Mouse (Mus musculus) kidney, embryonic 15.5 days (tissue): Measurements from ENCODE around the gene Gm136. TPM values are rescaled to one million over a fixed set of nuclear protein-coding genes. Genes with fewer than 3 reads are reported as not detected.

Source experiments
- ATAC-seq: fragments of 200-750 bp; cut with Nextera tagmentation; replicated peaks from 2 replicates; pipeline ENCODE4 v1.8.0; 2017; ENCODE audit warnings: moderate TSS enrichment; ENCODE audit not compliant: low FRiP score
- H3K27ac ChIP-seq: fragments of 300-500 bp; sonication (generic); 2 replicates; pipeline ENCODE4 v1.5.1; 2015; ENCODE audit warnings: mild to moderate bottlenecking, inconsistent platforms
- H3K27me3 ChIP-seq: fragments of 300-500 bp; sonication (generic); 2 replicates; pipeline ENCODE4 v1.6.1; 2015; ENCODE audit warnings: inconsistent platforms
- H3K36me3 ChIP-seq: fragments of 300-500 bp; sonication (generic); 2 replicates; pipeline ENCODE4 v1.6.1; 2015; ENCODE audit warnings: inconsistent platforms
- H3K4me1 ChIP-seq: fragments of 300-500 bp; sonication (generic); 2 replicates; pipeline ENCODE4 v1.6.1; 2015; ENCODE audit warnings: inconsistent platforms
- H3K4me2 ChIP-seq: fragments of 300-500 bp; sonication (generic); 2 replicates; pipeline ENCODE4 v1.6.1; 2015; ENCODE audit warnings: moderate library complexity, mild to moderate bottlenecking, inconsistent platforms
- H3K4me3 ChIP-seq: fragments of 300-500 bp; sonication (generic); replicated peaks from 2 replicates; pipeline ENCODE4 v1.5.1; 2015; ENCODE audit warnings: mild to moderate bottlenecking, inconsistent platforms
- H3K9ac ChIP-seq: fragments of 300-500 bp; sonication (generic); 2 replicates; pipeline ENCODE4 v1.6.1; 2015; ENCODE audit warnings: mild to moderate bottlenecking, inconsistent platforms
- H3K9me3 ChIP-seq: fragments of 300-500 bp; sonication (generic); replicated peaks from 2 replicates; pipeline ENCODE4 v1.6.1; 2016; ENCODE audit warnings: inconsistent platforms
- WGBS: fragments of 180-500 bp; shearing (Covaris S2); methylation state at CpG from one replicate; pipeline ENCODE4 v1.1.7; 2015; ENCODE audit warnings: mixed read lengths; 5-methylcytosine and 5-hydroxymethylcytosine counted together
- polyA plus RNA-seq: library from polyadenylated mRNA; unstranded; fragments of >200 nt; fragmentation: Nextera tagmentation; extraction: Ambion mirVana; gene quantifications from 2 replicates; pipeline ENCODE4 v1.2.1, GENCODE M21; 2015

The Gm136 gene
- polyA plus RNA-seq, 1 experiment from 2014 or later, result not detected

- no peaks in the 10 kb centered on the region for H3K27me3 ChIP-seq
- WGBS, result 69% methylated on average over 4 of the region's 4 CpGs
- H3K9ac ChIP-seq, result no peak overlapping the region
- no peak for ATAC-seq
- no peaks in the 10 kb centered on the region for H3K9me3 ChIP-seq
- 0 out of 2 replicates have a peak, but pooled peaks cover under 1% of the 10 kb centered on the region for H3K4me1 ChIP-seq
- H3K4me2 ChIP-seq, result no peak overlapping the region
- no peaks in the 10 kb centered on the region for H3K36me3 ChIP-seq
- no peak overlapping the region for H3K4me3 ChIP-seq
- no peak overlapping the region for H3K27ac ChIP-seq
These were observed 53.0 kb downstream of the Gm136 start for GRCm38 (mm10) chr4:34703029-34703428.

- WGBS, result 97% methylated on average over 11 of the region's 11 CpGs
- no peaks in the 10 kb centered on the region for H3K9me3 ChIP-seq
These were observed 53.8 kb downstream of the Gm136 start for GRCm38 (mm10) chr4:34702231-34702630.

GRCm38 (mm10) chr4:34701528-34701927 is 54.5 kb downstream of the Gm136 start:
- Histone ChIP-seq H3K4me1 (no peaks in the 10 kb centered on the region), H3K9ac (no peak overlapping the region), H3K27ac (no peak overlapping the region), H3K27me3 (no peaks in the 10 kb centered on the region), H3K4me3 (no peak overlapping the region), H3K4me2 (no peak overlapping the region), H3K9me3 (no peaks in the 10 kb centered on the region), H3K36me3 (no peaks in the 10 kb centered on the region)
- 67% methylated on average over 5 of the region's 5 CpGs for WGBS
- ATAC-seq, result no peak

More at GRCm38 (mm10) chr4:34702231-34702630, 53.8 kb downstream of the Gm136 start:
- Histone ChIP-seq H3K4me1 (no peaks in the 10 kb centered on the region), H3K4me3 (no peak overlapping the region), H3K9ac (no peak overlapping the region), H3K36me3 (no peaks in the 10 kb centered on the region), H3K27me3 (no peaks in the 10 kb centered on the region), H3K4me2 (no peak overlapping the region), H3K27ac (no peak overlapping the region)
- no peak for ATAC-seq

Other genes starting within 250 kb of the Gm136 start
- gene Akirin2, start 205.3 kb downstream of the Gm136 start, polyA plus RNA-seq, result 59.3 and 65.1 TPM in 2 replicates
- 91.0 and 92.3 TPM in 2 replicates for gene Orc3, start 141.3 kb downstream of the Gm136 start, polyA plus RNA-seq
- 71.5 and 76.0 TPM in 2 replicates for gene Rars2, start 141.3 kb downstream of the Gm136 start, polyA plus RNA-seq
- gene Slc35a1, start 68.8 kb downstream of the Gm136 start, polyA plus RNA-seq, result 68.9 and 70.2 TPM in 2 replicates
- gene Cfap206, start 26.1 kb downstream of the Gm136 start, polyA plus RNA-seq, result 0.91 and 1.3 TPM in 2 replicates
- 44.6 and 49.2 TPM in 2 replicates for gene Smim8, start 22.2 kb upstream of the Gm136 start, polyA plus RNA-seq
- gene Zfp292, start 126.7 kb upstream of the Gm136 start, polyA plus RNA-seq, result 17.8 and 18.5 TPM in 2 replicates
- not detected in 2 replicates for gene Cga, start 137.5 kb upstream of the Gm136 start, polyA plus RNA-seq